Mouse (Mus musculus) brain, embryonic 14.5 days (tissue): ENCODE results near the gene Sgms1.

Experiments used
- CTCF ChIP-seq: fragments of 200-500 bp; IDR thresholded peaks from 2 replicates; pipeline ENCODE4 v1.5.1; 2012; ENCODE audit warnings: inconsistent platforms, mild to moderate bottlenecking, moderate library complexity, borderline replicate concordance; ENCODE audit not compliant: insufficient read depth, insufficient read length; ENCODE audit errors: extremely low read depth
- POLR2A ChIP-seq: fragments of 200-500 bp; IDR thresholded peaks from 2 replicates; pipeline ENCODE4 v1.6.1; 2012; ENCODE audit warnings: mild to moderate bottlenecking, inconsistent platforms, borderline replicate concordance; ENCODE audit not compliant: poor library complexity, insufficient read depth, insufficient read length, severe bottlenecking; ENCODE audit errors: extremely low read depth

GRCm38 (mm10) chr19:32254739-32255344 is 134.7 kb downstream of the Sgms1 start:
- TF ChIP-seq CTCF = no peak
- TF ChIP-seq POLR2A = no peak
